Mouse (Mus musculus) kidney, adult 2 months (tissue): ENCODE measurements around the gene Zfpm1.

Experiments
- CTCF ChIP-seq: fragments of 200-500 bp; conservative IDR thresholded peaks from 2 replicates; pipeline ENCODE4 v1.5.1; 2011; ENCODE audit warnings: low read depth, mild to moderate bottlenecking, control low read depth, low read length, moderate library complexity, mixed read lengths; ENCODE audit not compliant: insufficient read depth, insufficient read length
- POLR2A ChIP-seq: fragments of 200-500 bp; IDR thresholded peaks from one replicate; pipeline ENCODE4 v1.6.1; 2011; ENCODE audit warnings: low read depth, low read length, control low read depth

GRCm38 (mm10) chr8:122295389-122295788, 13.4 kb downstream of the Zfpm1 start:
- TF ChIP-seq CTCF (no peak), POLR2A (no peak)
